Mouse (Mus musculus): ENCODE data around the gene B3galnt2.
"Not testable (repeated sequence)": the region's sequence is repeated elsewhere in the genome, so short reads cannot be mapped to it uniquely, and the experiment has no call there.

B3galnt2 gene

DNA sequence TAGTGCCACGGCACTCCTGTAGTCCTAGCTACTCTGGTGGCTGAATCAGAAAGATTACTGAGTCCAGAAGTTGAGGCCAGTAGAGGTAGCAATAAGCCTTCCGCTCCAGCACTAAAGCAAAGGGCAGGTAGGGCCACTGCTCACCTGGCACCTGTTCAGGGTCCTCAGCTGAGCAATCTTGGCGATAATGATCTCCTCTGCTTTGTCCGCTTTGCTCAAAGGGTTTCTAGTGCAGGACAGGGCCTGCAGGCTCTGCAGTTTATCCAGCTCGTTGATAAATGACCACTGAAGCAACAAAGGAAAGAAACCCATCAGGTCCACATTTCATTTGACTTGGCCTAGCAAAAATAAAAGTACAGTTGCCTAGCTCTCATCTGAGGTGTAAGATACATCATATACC is 50.7 kb downstream of the B3galnt2 start:
- DNase-seq (ENCODE audit: inconsistent age in 2 of 2, low spot score in 1 of 2) = no peak

DNA sequence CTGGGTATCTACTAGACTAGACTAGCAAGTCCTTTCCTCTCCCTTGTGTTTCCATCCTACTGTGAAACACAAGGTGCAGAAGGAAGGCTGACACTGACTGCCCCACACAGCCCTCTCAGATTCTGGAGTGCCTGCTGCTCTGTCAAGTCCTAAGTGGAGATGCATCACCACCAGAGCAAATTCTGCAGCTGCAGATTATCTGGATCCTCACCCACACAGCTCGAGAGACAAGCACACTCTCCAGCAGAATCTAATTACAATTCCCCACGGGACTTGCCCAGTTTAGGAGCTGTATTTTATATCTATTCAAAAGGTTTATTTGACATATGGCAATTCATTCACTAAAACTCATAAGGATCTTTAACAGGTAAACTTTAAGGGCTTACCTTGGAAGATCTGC is 51.8 kb downstream of the B3galnt2 start:
- no peak for DNase-seq (ENCODE audit: inconsistent age in 2 of 2, low spot score in 1 of 2)

- no peak for DNase-seq (ENCODE audit: inconsistent age in 2 of 2, low spot score in 1 of 2)
Observed at GRCm38 (mm10) chr13:14011454-14011995, 57.3 kb downstream of the B3galnt2 start.

DNA sequence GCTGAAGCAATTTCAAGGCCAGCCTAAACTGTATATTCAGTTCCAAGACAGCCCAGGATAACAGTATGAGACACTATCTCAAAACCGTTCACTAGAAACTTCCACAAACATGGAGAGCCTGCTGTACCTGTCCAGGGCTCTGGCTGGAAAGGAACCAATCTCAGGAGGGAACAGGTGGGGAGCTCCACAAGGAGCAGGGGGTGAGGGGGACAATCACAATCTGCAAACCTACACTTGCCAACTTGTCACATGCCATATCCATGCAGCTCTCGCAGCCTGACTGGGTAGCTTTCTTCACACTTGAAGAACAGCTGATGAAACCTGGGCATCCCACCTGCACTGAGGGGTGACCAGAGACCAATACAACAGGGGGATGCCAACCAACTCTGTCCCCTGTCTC is 59.7 kb downstream of the B3galnt2 start:
- DNase-seq (ENCODE audit: inconsistent age in 2 of 2, low spot score in 1 of 2) = no peak

GRCm38 (mm10) chr13:14014540-14014939 is 60.3 kb downstream of the B3galnt2 start:
- peak in 1 of 2 experiments; percentile 52 for DNase-seq (ENCODE audit: inconsistent age in 2 of 2, low spot score in 1 of 2)

DNA sequence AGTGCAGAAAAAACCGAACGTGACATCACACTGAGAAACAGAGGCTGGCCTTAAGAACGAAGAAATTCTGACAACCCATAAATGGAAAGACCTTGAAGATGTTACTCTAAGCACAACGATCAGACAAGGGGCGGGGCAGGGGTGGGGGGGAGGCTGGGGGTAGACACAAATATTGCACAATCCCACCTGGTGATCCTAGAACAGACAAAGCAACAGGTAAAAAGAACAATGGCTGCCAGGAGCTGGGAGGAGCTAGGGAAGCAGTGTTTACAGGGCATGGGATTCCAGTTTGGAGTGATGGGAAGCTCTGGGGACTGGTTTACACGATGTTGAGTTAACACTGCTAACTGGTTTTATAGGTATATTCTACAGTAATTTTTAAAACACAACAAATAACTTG is 61.3 kb downstream of the B3galnt2 start:
- DNase-seq (ENCODE audit: inconsistent age in 2 of 2, low spot score in 1 of 2) = no peak

- no peak for DNase-seq (ENCODE audit: inconsistent age in 2 of 2, low spot score in 1 of 2)
Observed at GRCm38 (mm10) chr13:14018283-14018682, 64.0 kb downstream of the B3galnt2 start.

- no peak for DNase-seq (ENCODE audit: inconsistent age in 2 of 2, low spot score in 1 of 2)
Observed at GRCm38 (mm10) chr13:14018852-14019251, 64.6 kb downstream of the B3galnt2 start.

DNA sequence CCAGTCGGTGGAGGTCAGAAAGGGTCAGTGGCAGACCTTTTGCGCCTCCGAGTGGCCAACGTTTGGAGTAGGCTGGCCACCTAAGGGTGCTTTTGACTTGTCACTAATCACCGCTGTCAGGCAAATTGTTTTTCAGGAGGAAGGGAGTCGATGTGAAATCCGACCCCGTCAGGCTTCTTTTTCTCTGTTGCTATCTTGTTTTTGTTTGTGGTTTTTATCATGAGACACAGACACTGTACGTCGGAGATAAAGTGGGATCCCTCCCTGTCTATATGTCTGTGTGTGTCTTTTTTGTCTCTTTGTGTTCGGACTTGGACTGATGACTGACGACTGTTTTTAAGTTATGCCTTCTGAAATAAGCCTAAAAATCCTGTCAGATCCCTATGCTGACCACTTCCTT is 67.1 kb downstream of the B3galnt2 start:
- DNase-seq (ENCODE audit: inconsistent age in 2 of 2, low spot score in 1 of 2) = not testable (repeated sequence)

GRCm38 (mm10) chr13:14025554-14025953 is 71.3 kb downstream of the B3galnt2 start:
- no peak for DNase-seq (ENCODE audit: inconsistent age in 2 of 2, low spot score in 1 of 2)

GRCm38 (mm10) chr13:14026154-14026820 is 72.0 kb downstream of the B3galnt2 start:
- no peak for DNase-seq (ENCODE audit: inconsistent age in 2 of 2, low spot score in 1 of 2)

DNA sequence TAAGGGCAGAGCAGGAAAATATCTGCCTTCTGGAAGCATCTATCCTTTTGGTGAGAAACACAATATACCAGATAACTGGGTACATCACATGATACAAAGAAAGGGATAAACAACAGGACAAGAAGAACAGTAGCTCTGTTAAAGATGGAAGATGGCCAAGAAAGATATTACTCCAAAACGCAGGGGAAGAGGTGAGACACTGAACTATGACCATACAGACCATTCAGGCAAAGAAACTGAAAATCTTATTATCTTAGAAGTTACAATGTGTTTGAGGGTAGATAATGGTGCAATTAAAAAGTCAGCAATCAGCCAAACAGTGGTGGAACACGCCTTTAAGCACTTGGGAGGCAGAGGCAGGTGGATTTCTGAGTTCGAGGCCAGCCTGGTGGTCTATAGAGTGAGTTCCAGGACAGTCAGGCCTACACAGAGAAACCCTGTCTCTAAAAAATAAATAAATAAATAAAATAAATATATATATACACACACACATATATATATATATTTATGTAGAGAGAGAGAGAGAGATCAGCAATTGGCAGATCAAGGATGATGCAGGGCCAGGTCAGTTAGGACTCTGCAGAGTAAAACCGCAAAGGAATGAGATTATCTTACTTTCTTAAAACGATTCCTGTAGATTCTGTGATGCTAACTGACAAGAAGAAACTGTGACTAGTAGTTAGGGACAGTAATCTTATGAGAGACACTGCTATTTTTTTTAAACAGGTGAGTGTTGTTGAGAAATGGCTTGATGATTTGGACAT is 79.2 kb downstream of the B3galnt2 start:
- no peak for DNase-seq (ENCODE audit: inconsistent age in 2 of 2, low spot score in 1 of 2)

DNA sequence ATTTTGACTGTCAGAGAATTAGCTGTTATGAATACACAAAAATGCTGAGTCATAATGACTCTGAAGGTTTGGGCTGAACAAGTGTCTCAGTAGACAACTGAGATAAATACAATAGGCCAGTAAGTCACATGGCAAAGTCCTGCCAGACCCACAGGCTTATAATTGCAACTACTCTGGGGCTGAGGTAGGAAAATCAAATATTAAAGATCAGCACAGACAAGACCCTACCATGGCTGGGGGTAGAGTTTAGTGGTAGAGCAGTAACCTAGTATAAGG is 79.7 kb downstream of the B3galnt2 start:
- peak in 1 of 2 experiments; percentile 77 for DNase-seq (ENCODE audit: inconsistent age in 2 of 2, low spot score in 1 of 2)

DNA sequence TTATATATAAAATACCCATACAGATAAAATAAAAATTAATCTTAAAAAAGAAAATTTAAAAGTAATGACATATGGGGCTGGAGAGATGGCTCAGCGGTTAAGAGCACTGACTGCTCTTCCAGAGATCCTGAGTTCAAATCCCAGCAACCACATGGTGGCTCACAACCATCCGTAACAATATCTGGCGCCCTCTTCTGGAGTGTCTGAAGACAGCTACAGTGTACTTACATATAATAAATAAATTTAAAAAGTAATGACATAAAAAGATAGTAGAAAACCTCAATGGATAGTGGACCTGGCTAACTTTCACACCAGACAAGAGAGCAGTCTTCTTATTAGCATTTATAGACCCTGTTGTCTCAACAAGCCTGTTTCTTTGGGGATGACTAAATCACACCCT is 81.1 kb downstream of the B3galnt2 start:
- DNase-seq (ENCODE audit: inconsistent age in 2 of 2, low spot score in 1 of 2) = not testable (repeated sequence)

DNA sequence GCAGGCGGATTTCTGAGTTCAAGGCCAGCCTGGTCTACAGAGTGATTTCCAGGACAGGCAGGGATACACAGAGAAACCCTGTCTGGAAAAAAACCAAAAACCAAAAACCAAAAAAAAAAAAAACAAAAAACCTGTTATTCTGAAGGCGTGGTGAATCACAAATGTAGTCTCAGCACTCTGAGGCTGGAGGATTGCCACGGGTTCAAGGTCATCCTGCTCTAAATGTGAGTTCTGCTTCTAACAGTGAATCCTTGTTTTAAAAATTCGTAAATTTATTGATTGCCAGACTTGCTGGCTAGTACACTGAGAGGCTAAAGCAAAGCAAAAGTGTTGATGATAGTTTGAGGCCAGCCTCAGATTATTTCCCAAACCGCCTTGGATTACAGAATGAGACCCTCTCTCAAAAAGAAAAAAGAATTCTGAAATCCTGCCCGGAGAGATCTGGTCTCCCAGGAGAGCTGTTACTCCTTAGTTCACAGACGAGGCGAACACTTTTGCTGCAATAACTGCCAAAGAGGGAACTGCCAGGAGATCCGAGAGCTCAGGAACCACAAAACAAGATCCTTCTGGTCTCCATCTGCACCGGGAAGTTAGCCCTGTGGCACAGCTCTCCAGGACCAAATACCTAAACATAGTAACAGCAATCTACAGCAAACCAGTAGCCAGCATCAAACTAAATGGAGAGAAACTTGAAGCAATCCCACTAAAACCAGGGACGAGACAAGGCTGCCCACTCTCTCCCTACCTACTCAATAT is 81.8 kb downstream of the B3galnt2 start:
- DNase-seq (ENCODE audit: inconsistent age in 2 of 2, low spot score in 1 of 2) = peak; percentile 30 to 67

GRCm38 (mm10) chr13:14038911-14039291 is 84.6 kb downstream of the B3galnt2 start:
- DNase-seq (ENCODE audit: inconsistent age in 2 of 2, low spot score in 1 of 2) = no peak

- DNase-seq (ENCODE audit: inconsistent age in 2 of 2, low spot score in 1 of 2) = peak; percentile 93 to 98
Observed at GRCm38 (mm10) chr13:14039292-14039965, 85.2 kb downstream of the B3galnt2 start, which contains the start of gene Tbce. Tbce (minus strand) TSS chr13:14039638.

- peak; percentile 21 to 81 for DNase-seq (ENCODE audit: inconsistent age in 2 of 2, low spot score in 1 of 2)
Observed at GRCm38 (mm10) chr13:14040186-14040585, 85.9 kb downstream of the B3galnt2 start.

DNA sequence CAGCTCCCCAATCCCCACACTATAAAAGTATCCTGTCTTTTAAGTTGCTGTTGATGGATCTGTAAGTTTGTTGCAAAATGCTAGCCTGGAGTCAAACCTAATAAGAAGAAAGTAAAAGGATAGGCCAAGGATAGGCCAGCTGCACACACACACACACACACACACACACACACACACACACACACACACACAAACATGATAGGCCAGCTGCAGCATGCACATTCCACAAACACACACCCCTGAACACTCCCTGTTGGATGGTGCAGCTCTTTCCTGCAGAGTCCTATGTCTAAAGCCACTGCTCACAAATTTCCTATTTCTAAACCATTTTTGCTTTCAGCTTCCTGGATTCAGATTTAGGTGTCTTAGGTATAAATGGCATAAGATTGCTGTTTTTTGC is 89.6 kb downstream of the B3galnt2 start:
- no peak for DNase-seq (ENCODE audit: inconsistent age in 2 of 2, low spot score in 1 of 2)

- DNase-seq (ENCODE audit: inconsistent age in 2 of 2, low spot score in 1 of 2) = no peak
Observed at GRCm38 (mm10) chr13:14044521-14044920, 90.3 kb downstream of the B3galnt2 start.

Measured in adrenal gland, adult (tissue).